Mouse (Mus musculus) ES-E14 (cell line): ENCODE results near the gene Pim2.

ENCODE experiments used
- CHD2 ChIP-seq: IDR thresholded peaks from 2 replicates; pipeline ENCODE4 v1.6.1; 2014; ENCODE audit warnings: mild to moderate bottlenecking, low read depth, low read length, inconsistent platforms
- ZNF384 ChIP-seq: IDR thresholded peaks from 2 replicates; pipeline ENCODE4 v1.6.1; 2012; ENCODE audit warnings: low read depth, low read length, inconsistent platforms

- TF ChIP-seq CHD2 (no peak), ZNF384 (no peak)
These were observed 29.7 kb downstream of the Pim2 start, which contains the start of gene Gm10491 for GRCm38 (mm10) chrX:7907735-7908134.
